Mouse (Mus musculus): ENCODE measurements around the gene Nfs1.
"Not testable (repeated sequence)": the region's sequence is repeated elsewhere in the genome, so short reads cannot be mapped to it uniquely, and the experiment has no call there.

The Nfs1 gene

GRCm38 (mm10) chr2:156145486-156146130 lies 1.6 kb upstream of the Nfs1 start:
- no peak for DNase-seq (ENCODE audit: low read depth, low spot score)

GRCm38 (mm10) chr2:156143367-156143766 lies 619 bp downstream of the Nfs1 start:
- no peak for DNase-seq (ENCODE audit: low read depth, low spot score)

GRCm38 (mm10) chr2:156142820-156143219 lies 1.2 kb downstream of the Nfs1 start:
- DNase-seq (ENCODE audit: low read depth, low spot score): no peak

- no peak for DNase-seq (ENCODE audit: low read depth, low spot score)
Measured at GRCm38 (mm10) chr2:156135695-156136094, 8.3 kb downstream of the Nfs1 start.

- no peak for DNase-seq (ENCODE audit: low read depth, low spot score)
Measured at GRCm38 (mm10) chr2:156134161-156134560, 9.8 kb downstream of the Nfs1 start.

- no peak for DNase-seq (ENCODE audit: low read depth, low spot score)
Measured at GRCm38 (mm10) chr2:156126992-156127391, 17.0 kb downstream of the Nfs1 start, which contains the start of gene Gm28036. Gene Gm28036 (minus strand): TSS chr2:156127092.

GRCm38 (mm10) chr2:156123731-156124130 lies 20.3 kb downstream of the Nfs1 start:
- DNase-seq (ENCODE audit: low read depth, low spot score): no peak

GRCm38 (mm10) chr2:156119566-156119965 lies 24.4 kb downstream of the Nfs1 start:
- no peak for DNase-seq (ENCODE audit: low read depth, low spot score)

GRCm38 (mm10) chr2:156112080-156112423 lies 31.9 kb downstream of the Nfs1 start:
- DNase-seq (ENCODE audit: low read depth, low spot score): not testable (repeated sequence)

- DNase-seq (ENCODE audit: low read depth, low spot score): peak; percentile 93
Measured at GRCm38 (mm10) chr2:156111358-156112079, 32.5 kb downstream of the Nfs1 start, which contains the start of the genes Cpne1 and Rbm12. Gene Cpne1 (minus strand): TSS chr2:156111965. Gene Rbm12 (minus strand): TSS chr2:156111978.

- peak; percentile 34 for DNase-seq (ENCODE audit: low read depth, low spot score)
Measured at GRCm38 (mm10) chr2:156110627-156111357, 33.2 kb downstream of the Nfs1 start.

GRCm38 (mm10) chr2:156091926-156092325 lies 52.1 kb downstream of the Nfs1 start:
- no peak for DNase-seq (ENCODE audit: low read depth, low spot score)

GRCm38 (mm10) chr2:156089799-156090198 lies 54.2 kb downstream of the Nfs1 start:
- DNase-seq (ENCODE audit: low read depth, low spot score): no peak

GRCm38 (mm10) chr2:156087391-156088110 lies 56.4 kb downstream of the Nfs1 start:
- no peak for DNase-seq (ENCODE audit: low read depth, low spot score)

- no peak for DNase-seq (ENCODE audit: low read depth, low spot score)
Measured at GRCm38 (mm10) chr2:156084541-156084940, 59.4 kb downstream of the Nfs1 start.

- no peak for DNase-seq (ENCODE audit: low read depth, low spot score)
Measured at GRCm38 (mm10) chr2:156080391-156080790, 63.6 kb downstream of the Nfs1 start.

- DNase-seq (ENCODE audit: low read depth, low spot score): no peak
Measured at GRCm38 (mm10) chr2:156079674-156080073, 64.3 kb downstream of the Nfs1 start.

GRCm38 (mm10) chr2:156079183-156079560 lies 64.8 kb downstream of the Nfs1 start:
- DNase-seq (ENCODE audit: low read depth, low spot score): no peak

- DNase-seq (ENCODE audit: low read depth, low spot score): no peak
Measured at GRCm38 (mm10) chr2:156078421-156079182, 65.4 kb downstream of the Nfs1 start.

GRCm38 (mm10) chr2:156077461-156077860 lies 66.5 kb downstream of the Nfs1 start:
- DNase-seq (ENCODE audit: low read depth, low spot score): no peak

GRCm38 (mm10) chr2:156073725-156074124 lies 70.3 kb downstream of the Nfs1 start:
- DNase-seq (ENCODE audit: low read depth, low spot score): no peak
